Mouse (Mus musculus): Measurements from ENCODE around the gene Arhgap8. TPM values are rescaled to one million over a fixed set of nuclear protein-coding genes. Genes with fewer than 3 reads are reported as not detected.

The Arhgap8 gene
- polyA plus RNA-seq, 1 experiment = 16.0 TPM

DNA sequence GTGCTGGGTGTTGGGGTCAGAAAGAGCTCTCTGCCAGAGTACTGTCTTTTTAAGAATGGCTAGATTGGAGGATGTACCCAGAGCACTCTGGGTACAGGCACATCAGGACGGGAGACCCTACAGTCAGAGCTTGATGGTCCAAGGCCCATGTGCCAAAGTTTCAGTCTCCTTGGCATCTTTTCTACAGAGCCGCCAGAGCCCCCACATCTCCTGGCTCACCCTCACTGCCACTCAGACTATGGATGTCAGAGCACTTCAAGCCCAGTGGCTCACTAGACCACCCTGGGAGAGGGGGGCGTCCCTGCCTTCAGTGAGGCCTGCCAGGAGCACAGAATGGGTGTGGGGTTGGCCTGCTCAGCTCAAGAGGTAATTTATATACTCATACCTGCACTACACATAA lies 97.7 kb downstream of the Arhgap8 start:
- no peak for DNase-seq
- 88% methylated on average over 3 of the region's 3 CpGs for WGBS
- TF ChIP-seq POLR2A (IDR thresholded peaks at IDR 0.05; ENCODE audit: control insufficient read depth, extremely low read depth, insufficient read depth, low read length, poor library complexity) (no peak), CTCF (IDR thresholded peaks at IDR 0.05; ENCODE audit: borderline replicate concordance, control insufficient read depth, extremely low read depth, insufficient read depth, low read length, poor library complexity) (no peak)
- H3K27me3 ChIP-seq (ENCODE audit: control insufficient read depth, insufficient read depth, low read length) = no peaks in the 10 kb centered on the region
- no peak overlapping the region for H3K4me3 ChIP-seq (ENCODE audit: control insufficient read depth, insufficient read depth, low read length)
- H3K36me3 ChIP-seq (ENCODE audit: control insufficient read depth, insufficient read depth, low read length) = no peaks in the 10 kb centered on the region
- H3K4me1 ChIP-seq (replicated peaks; ENCODE audit: control insufficient read depth, insufficient read depth, low read length) = no peaks in the 10 kb centered on the region
- H3K27ac ChIP-seq (ENCODE audit: control insufficient read depth, insufficient read depth, low read length) = no peak overlapping the region

DNA sequence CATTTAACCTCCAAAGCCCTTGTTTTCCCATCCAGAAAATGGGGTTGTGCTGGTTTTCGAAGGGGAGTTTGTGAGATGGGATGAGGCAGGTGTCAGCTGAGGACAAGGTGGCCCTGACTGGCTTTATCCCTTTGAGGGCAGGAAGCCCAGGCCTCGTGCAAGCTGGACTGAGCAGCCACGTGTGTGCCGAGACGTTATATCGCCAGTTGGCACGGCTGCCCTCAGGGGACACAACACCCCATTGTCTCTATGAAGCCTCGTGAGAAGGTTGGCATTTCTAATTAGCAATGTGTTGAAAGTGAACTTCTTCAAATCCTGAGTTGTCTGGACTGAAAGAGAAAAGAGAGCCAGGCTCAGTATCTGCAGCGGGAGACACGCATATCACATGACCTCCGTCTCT lies 98.4 kb downstream of the Arhgap8 start:
- Histone ChIP-seq H3K4me1 (replicated peaks; ENCODE audit: control insufficient read depth, insufficient read depth, low read length) (no peaks in the 10 kb centered on the region), H3K27ac (ENCODE audit: control insufficient read depth, insufficient read depth, low read length) (no peak overlapping the region), H3K27me3 (ENCODE audit: control insufficient read depth, insufficient read depth, low read length) (no peaks in the 10 kb centered on the region), H3K36me3 (ENCODE audit: control insufficient read depth, insufficient read depth, low read length) (no peaks in the 10 kb centered on the region), H3K4me3 (ENCODE audit: control insufficient read depth, insufficient read depth, low read length) (no peak overlapping the region)
- TF ChIP-seq POLR2A (IDR thresholded peaks at IDR 0.05; ENCODE audit: control insufficient read depth, extremely low read depth, insufficient read depth, low read length, poor library complexity) (no peak), CTCF (IDR thresholded peaks at IDR 0.05; ENCODE audit: borderline replicate concordance, control insufficient read depth, extremely low read depth, insufficient read depth, low read length, poor library complexity) (no peak)
- DNase-seq = no peak
- 95% methylated on average over 11 of the region's 11 CpGs for WGBS

DNA sequence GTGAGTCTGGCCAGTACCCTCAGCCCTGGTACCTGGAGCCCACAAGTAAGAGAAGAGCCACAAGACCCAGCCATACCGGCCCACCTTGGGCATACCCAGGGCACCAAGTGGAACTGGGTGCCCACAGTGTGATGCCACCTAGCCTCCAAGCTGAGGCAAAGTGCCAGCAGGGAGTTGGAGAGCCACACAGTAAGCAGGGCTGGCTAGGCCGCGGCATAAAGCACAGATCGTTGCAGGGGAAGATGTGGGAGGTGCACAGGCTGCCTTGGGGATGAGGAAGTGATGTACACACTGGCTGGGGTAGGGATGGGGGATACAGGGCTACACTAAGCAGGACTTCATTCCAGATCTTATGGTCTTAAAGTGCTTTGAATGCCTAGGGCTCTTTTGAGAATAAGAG lies 101.0 kb downstream of the Arhgap8 start:
- no peaks in the 10 kb centered on the region for H3K27me3 ChIP-seq (ENCODE audit: control insufficient read depth, insufficient read depth, low read length)
- H3K36me3 ChIP-seq (ENCODE audit: control insufficient read depth, insufficient read depth, low read length) = no peaks in the 10 kb centered on the region
- no peak overlapping the region for H3K4me3 ChIP-seq (ENCODE audit: control insufficient read depth, insufficient read depth, low read length)
- no peak for DNase-seq
- H3K4me1 ChIP-seq (replicated peaks; ENCODE audit: control insufficient read depth, insufficient read depth, low read length) = no peaks in the 10 kb centered on the region
- no peak for TF ChIP-seq POLR2A (IDR thresholded peaks at IDR 0.05; ENCODE audit: control insufficient read depth, extremely low read depth, insufficient read depth, low read length, poor library complexity)
- TF ChIP-seq CTCF (IDR thresholded peaks at IDR 0.05; ENCODE audit: borderline replicate concordance, control insufficient read depth, extremely low read depth, insufficient read depth, low read length, poor library complexity) = no peak
- no peak overlapping the region for H3K27ac ChIP-seq (ENCODE audit: control insufficient read depth, insufficient read depth, low read length)
- 74% methylated on average over 4 of the region's 4 CpGs for WGBS

Other genes with a start within 250 kb of the Arhgap8 start
- gene Rtl6, start 162.2 kb upstream of the Arhgap8 start, polyA plus RNA-seq (2012; rRNA removed) = 18.8 and 26.1 TPM in 2 replicates
- 9.0 and 10.3 TPM in 2 replicates for gene Prr5, start 50.4 kb upstream of the Arhgap8 start, polyA plus RNA-seq (2012; rRNA removed)
- 2.7 and 3.0 TPM in 2 replicates for gene Phf21b, start 136.0 kb downstream of the Arhgap8 start, polyA plus RNA-seq (2012; rRNA removed)
- 1.0 and 1.3 TPM in 2 replicates for gene Gm29666, start 200.0 kb downstream of the Arhgap8 start, polyA plus RNA-seq (2012; rRNA removed)
- 17.7 and 20.0 TPM in 2 replicates for gene Nup50, start 203.4 kb downstream of the Arhgap8 start, polyA plus RNA-seq (2012; rRNA removed)

All from thymus, adult 2 months (tissue).